Mouse (Mus musculus): ENCODE measurements at regions not wholly inside any gene's neighbourhood (a gene's known extent, or its start where the extent isn't known, plus 50 kb on each side); places are given as distances from the start of the nearest gene placed in this dataset.

DNA sequence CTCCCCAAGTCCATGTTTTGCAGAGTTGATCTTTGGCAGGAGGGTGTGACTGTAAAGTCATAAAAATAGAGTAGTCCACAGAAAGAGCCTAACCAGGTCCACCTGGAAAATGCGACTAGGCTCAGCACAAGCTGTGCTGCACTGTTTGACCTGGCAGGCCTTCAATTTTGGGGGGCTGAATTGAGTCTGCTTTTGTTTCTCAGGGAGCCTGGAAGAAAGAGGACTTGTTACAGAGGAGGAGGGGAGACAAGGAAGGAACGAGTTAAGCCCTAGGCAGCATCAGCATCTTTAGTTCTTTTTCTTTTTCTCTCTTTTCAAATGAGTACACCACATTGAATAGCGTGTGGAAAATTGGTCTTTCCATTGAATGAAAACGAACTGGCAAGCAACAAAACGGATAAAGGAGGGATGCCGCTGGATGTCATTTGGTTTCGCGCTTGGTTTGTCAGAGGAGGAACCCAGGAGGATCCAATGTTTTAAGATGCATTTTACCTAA is 516.1 kb downstream of the Gja1 start:
- CTCF ChIA-PET: no interaction called here

DNA sequence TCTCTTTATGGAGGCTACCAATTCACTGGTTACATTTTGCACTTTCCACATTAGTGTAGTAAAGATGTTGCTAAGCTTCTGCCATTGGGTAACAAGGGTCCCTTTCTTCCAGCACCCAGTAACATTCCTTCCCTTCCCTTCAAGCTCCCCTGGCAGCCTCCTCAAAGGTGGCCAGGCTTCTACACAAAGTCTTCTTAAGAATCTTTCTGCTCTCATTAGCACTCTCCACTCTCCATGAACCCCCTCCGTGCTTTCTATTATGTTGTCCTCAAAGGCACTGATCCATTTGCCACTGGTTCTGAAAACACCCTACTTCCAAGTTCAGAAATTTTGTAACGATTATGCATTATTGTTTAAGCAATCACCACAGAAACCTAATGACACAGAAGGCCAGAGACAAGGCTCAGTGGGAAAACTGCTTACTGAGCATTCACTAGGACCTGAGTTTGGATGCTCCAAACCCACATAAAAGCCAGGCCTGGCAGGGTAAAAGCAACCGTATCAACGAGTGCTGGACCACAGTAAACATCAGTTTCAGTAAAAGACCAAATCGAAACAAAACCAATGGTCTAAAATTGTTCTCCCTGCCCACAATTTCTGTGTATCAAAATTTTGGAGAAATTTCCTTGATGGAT is 522.6 kb downstream of the Gja1 start:
- CTCF ChIA-PET: no interaction called here

DNA sequence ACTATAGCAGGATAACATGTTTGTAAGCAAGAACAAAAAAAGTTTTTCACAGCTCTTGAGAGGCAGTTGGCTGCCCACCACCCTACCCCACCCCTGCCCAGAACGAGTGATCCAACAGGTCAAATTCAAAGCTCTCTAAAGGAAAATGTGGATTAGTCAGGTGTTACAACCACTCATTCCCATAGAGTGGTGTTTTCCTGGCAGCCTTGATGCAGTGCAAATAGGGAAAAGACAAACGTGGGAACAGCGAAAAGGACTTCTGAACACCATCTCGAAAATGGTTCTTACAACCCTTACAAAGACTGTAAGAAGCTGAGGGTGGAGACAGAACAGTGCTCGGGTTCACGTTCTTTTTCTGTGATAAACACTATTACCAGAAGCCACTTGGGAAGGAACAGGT is 523.8 kb downstream of the Gja1 start:
- CTCF ChIA-PET: no interaction called here

DNA sequence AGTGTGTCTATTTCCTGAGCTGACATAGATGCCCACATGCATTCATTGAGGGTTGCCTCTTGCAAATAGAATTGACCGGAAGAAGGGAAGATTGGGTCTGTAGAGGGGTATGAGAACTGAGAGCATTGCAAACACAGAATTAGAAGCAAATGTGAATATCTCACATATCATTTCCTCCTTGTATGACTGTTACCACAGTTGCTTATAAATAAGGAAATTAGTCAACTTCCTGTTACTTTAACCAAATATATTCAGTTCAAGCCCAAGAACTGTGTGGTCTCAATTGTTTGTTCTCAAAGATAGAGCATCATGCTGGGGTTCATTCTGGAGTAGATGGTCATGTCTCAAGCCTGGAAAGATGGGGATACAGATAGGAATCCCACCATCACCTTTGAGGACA is 535.6 kb downstream of the Gja1 start:
- CTCF ChIA-PET: no interaction called here

DNA sequence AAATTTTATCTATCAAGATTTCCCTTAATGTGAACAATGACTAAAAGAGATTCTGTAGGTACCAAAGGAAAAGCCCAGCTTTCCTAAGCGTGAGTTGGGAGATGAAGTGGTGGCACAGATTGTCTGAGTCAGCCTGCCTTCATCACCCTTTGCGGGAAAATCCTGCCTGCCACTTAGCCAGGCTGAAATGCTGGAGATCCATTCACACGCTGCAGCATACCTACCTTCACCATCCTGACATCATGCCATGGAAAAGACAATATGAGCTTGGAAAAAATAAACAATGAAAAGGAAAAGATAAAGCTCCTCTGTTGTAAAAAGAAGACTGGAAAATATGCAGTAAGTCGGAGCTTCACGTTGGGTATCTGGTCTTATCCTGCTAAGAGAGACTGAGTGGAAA is 537.0 kb downstream of the Gja1 start:
- CTCF ChIA-PET: no interaction called here

DNA sequence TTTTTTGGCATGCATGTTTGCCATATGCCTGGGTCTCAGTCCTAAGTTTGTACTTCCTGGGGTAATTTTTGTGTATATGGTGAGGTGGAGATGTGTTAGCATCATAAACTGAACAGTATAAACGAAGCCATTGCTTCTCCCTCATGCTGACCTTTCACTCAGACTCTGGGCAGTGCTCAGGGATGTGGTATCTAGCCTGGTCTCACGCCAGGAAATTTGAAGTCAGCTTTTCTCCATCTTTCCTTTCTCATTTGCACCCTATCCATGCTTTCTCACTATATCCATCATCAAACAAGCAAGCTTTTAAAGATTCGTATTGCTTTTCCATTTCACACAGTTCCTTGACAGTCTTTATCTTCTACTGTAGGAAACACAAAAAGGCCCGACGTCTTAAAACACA is 541.3 kb downstream of the Gja1 start:
- CTCF ChIA-PET: no interaction called here

DNA sequence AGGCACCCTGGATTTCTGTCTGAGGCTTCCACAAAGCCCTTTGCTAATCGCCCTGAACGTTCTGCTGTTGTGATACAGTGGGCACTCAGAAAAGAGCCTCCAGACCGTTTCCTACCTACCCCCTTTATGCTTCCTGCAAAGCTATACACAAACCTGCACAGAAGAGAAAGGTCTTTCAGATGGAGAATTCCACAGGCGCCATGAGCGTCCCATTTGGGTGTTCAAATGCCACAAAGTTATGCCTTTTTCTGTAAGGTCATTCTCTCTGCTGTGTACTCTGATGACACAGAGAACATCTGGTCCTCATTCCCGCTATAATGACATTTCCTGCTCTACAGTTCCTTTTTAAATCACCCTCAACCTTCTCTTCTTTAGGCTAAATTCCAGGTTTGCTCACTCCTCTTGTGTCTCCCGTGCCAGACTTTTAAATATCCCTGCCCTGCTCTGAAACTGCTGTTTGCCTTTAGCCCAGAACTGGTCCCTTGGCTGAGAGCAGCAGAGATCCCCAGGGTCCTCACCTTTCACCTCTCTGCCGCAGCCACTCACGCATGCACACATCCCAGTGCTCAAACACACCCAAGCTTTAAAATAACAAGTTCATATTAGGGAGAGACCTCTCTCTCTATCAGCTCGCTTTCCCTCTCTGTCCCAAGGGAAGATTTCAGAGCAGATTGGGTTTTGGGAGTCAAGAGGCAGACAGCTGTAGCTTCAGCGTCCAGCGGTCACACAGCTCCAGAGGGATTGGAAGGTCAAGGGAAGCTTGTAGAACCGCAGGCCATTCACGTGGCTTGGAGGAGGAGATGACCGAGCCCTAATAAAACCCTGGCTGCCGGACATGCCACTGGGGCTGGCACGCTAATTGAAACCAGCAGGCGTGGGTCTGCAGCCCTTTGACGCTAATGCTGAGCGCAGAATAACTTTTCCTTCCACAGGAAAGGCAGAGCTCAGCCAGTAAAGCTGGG is 543.9 kb downstream of the Gja1 start:
- CTCF ChIA-PET: no interaction called here

DNA sequence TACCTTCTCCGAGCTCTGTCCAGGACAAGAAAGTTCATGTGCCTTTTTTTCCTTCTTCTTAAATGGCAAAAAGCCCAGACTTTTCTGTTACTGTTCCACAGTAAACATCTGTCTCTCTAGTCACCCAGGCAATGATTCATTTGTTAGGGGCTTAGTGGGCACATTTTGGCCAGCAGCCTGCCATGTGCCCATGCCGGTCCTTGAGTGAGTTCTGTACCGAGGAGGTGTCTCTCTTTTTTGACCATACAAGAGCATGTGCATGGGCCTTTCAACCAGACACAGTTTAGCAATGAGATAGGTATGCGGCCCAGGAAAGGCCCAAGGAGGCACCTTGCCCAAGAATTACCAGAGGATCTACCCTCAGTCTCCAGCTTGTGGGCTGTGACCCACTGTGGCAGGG is 551.0 kb upstream of the Hsf2 start:
- CTCF ChIA-PET: no interaction called here

DNA sequence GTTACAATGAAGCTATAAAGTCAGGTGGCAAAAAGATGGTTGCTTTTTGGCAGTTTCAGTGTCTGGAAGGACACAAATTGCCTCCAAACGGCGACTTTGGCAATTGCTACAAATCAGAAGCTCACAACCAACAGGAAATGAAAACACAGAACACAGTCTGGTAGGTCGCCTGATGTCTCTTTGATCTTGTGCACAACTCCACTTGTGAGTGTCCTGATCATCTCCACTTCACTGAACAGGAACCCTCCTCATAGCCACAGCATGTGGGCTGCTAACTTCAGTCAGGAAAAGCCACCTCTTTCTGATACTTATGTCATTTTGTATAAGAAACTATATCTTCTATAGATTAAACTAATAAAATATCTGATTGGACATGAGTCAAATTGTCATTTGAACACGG is 544.2 kb upstream of the Hsf2 start:
- CTCF ChIA-PET: no interaction called here

DNA sequence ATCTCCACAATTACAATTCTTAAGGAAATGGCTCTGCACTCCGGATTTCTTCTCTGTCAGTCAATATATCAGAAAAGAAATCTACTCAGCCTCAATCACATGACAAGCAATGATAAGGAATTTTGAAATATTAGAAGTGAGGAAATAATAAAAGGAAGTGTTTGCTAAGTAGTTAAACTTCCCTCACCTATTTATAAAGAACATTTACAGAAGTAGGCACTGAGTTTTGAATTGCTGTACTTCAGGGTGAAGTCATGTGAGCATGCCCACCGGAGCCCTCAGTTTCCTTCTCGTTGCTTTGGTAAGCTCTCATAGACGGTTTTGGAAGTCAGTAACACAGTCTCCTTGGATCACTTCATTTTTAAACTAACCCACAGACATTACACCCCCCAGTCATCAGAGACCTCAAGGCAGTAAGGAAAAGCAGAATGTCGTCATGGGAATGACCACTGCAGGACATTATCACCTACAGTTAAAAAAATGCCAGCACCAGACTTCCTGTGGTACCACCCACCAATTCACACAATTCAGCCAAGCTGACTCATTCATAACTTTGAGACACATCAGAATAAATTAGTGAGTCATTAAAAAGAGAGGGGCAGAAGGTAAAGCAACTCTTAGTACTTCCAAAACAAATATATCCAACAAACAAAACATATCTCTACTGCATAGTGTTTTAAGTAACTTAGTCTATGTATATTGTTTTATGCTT is 541.6 kb upstream of the Hsf2 start:
- CTCF ChIA-PET: no interaction called here

DNA sequence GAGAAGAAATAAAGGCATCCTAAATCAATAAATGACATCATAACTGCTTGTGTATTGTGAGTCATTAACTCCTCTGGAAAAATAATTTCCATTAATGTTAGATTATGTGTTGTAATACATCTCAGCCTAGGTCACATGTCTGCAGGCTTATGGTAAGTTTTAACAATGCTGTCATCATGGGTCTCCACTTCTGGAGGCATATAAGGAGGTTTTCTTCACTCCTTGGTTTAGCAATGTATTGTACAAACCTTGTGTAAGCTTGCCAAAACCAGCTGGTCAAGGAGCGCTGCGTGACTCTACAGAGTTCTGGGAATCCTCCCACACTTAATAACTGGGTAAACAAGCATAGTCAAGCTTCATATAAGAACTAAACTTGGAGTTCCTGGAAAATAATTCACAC is 529.5 kb upstream of the Hsf2 start:
- CTCF ChIA-PET: no interaction called here

DNA sequence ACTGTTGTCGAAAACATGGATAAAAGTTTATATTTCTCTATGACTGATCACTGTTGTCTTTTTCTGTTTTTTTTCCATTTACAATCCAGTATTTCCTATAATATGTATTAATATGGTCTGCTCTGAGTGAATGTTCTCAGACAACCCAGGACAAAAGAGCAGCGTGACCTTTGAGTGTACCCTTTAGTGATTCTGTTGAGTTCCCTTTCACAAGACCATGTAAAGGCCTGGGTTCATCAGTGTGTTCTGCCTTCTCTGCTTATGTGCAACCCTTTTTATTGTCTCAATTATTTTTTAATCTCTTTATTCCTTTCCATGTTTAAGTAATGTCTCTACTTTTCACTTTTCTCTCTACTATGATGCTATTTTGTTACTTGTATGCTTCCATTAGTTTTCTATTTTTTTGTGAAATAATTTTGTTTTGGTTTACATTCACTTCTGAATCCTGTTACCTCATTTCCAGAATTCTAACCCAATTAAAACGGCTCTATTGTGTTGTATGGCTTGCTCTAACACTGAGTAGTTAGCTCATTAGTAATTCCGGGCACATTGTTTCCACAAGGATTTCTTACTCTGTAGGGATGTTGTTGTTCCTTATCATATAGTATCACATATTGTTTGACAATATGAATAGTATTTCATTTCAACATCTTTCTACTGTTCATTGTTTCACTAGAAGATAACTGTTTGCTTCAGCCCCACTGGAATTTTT is 523.9 kb upstream of the Hsf2 start:
- CTCF ChIA-PET: no interaction called here

DNA sequence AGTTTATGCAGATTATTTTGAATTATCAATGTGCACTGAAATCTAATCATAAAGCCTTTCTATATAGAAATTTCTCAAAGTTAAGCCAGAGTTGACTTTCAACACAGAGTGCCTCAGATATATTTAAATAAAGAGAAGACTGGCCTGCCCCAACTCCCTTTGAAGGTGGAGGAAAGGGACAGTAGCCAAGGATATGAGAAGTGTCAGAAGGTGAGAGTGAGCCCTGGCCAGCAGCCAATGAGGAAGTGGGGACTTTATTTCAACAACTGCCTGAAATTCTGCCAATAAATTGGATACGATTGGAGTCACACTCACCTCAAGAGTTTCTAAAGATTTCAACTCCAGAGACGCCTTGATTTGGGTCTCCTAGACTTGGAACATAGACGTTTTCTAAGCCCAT is 523.0 kb upstream of the Hsf2 start:
- CTCF ChIA-PET: no interaction called here

DNA sequence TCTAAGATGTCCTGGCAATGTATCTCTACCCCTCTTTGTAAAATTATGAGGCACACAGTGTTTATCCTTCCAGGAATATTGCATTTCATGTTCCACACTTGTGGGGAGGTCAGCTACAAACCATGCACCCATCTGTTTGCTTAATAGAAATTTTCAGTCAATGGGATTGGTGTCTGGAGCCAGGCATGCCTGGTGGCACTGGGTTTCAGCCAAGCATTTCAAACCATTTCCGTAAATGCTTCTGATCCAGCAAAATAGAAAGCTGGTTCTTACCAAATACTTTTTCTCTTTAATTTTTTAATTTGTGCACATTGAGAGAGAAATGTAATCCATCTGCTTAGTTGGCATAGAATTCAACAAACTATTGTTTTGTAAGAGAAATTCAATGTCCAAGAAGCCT is 517.3 kb upstream of the Hsf2 start:
- CTCF ChIA-PET: no interaction called here

DNA sequence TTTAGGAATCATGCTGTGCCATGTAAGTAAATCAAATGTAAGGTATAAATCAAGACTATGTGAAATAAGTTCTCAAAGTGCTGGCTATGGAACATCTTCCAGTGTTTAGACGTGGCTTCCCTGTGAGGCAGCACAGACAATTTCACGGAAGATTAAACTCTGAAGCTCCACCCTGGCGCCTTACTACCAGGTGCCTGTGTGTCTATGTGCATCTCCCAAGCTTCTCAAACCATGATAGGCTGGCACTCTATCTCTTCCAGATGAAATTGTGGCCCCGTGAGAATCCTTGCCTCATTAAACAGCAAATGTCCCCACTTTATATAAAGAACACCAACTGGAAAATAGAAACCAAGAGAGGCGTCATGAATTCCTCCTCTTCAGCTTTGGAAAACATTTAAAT is 511.4 kb upstream of the Hsf2 start:
- CTCF ChIA-PET: no interaction called here

DNA sequence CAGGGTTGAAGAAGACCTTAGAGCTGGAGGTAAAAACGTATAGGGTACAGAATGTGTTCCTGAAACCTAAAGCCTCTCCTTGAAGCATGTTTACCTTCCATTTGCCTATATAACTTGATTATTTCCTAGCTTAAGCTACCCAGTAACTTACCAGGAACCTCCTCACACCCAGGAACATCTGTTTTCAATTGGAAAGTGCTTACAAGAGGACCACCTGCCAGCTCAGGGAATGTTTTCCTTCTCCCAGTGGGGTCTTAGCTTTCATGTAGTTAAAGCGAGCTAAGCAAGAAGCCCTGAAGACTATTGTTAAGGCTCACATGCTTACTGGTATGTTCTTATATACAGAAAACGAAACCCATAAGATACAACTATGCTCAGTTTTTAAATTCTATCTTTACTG is 506.6 kb upstream of the Hsf2 start:
- CTCF ChIA-PET: no interaction called here

DNA sequence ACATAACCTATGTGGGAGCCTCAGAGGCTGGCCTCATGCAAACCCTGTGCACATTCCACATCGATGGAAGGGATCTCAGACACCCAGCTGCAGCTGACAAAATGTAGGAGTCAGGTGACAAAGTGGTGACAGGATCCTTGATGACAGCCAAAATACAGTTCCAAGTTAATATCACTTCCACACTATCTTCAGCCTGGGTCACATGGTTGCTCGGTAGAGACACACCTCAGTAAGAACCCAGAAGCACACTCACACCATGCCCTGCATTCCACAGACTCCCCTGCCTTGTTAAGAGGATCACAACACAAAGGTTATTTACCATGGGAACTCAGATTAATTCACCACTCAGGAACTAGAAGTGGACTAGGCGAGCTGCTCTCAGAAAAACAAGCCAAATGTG is 505.4 kb upstream of the Hsf2 start:
- CTCF ChIA-PET: no interaction called here

DNA sequence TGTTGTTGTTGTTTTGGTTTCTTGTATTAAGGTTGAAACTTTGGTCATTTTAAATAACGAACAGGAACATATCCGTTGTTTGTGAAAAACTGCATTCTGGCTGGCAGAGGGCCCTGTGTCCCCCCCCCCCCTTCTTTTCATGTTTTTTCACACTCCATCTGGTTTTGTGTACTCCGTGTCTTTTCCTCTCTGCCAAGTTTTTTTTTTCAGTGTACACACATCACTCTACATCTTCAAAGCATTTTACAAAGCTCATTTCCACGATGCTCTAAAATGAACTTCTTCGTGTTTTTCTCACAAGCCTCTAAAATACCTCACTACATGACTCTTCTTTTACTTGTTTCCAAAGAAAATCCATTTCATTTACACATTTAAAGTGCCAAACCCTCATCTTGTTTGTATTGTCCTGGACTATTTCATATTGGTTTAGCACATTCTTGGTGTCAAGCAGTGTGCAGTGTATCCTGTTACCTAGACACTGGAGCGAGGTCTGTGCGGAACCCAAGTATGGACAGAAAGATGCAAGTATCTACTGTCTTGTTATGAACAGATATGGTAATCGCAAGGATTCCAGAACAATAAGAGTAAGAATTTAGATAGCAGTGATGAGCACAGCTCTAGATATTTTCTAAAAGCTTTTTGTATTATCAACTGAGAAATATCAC is 503.5 kb upstream of the Hsf2 start:
- CTCF ChIA-PET: no interaction called here

DNA sequence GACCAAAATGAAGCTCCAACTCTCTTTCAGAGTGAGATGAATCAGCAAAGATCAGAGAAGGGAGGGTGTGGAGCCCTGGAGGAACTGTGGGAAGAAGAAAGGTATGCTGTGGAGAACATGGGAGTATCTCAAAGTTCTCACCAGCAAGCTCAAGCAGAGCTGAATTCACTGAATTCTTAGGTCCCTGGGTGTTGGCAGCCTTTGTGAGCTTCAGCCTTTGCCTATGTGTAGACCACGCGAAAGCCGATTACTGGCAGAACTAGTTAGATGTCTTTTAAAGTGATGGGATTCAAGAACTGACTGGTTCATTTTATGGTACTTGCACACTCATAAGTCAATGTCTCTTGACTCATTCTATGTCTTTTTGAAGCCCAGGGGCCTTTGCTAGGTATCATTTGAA is 491.2 kb upstream of the Hsf2 start:
- CTCF ChIA-PET: no interaction called here

DNA sequence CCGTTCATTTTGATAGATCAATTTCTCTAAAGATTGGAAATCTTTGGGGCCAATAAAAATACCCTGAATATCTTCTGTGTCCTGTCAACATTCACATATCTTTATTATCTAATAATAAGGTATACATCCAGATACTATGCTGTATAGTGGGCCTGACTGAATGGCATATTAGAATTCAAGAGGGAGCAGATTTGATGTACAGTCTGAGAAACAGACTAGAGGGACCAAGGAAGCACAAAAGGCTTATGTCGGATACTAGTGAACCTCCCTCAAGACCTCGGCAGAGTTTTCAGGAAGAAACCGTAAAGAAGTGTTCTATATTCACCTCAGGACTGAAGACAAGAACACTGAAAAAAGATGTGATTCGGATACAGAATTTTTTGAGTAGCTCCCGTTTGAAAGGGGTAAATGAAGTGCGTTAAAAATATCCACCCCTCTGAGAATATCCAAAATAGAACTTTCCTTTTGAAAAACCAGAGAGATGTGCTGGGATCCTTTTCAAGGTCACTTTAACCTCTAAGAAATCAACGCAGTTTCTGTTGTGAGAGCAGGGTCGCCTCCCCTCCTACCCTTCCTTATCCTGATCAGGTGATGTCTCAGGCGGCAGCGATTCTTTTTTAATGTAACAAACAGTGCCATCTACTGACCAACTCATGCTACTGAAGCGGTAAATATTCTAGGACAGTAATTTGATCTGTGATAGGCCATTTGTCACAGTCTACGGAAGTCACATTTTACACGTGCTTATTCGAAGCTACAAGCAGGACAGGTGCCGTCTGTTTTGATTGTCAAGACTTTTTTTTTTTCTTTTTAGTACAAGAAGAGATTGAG is 485.1 kb upstream of the Hsf2 start:
- CTCF ChIA-PET: no interaction called here

DNA sequence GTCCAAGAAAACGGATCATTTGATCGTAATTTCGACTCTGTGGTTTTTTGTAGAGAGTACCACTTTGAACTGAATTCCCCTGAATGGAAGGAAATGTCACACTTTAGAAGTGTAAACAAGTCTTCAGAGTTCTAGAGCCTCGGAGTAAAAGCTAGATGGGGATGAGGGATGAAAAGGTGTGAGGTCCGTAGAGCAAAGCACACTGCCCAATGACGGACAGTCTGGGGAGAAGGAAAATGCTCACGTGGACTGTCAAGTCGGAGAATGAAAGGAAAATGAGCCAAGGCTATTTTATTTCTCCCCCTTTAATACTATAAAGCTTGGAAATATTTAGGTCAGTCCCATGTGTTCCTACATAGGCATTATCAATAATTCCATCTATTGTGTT is 484.5 kb upstream of the Hsf2 start:
- CTCF ChIA-PET: no interaction called here
